Mouse (Mus musculus): ENCODE data around the gene Umad1. TPM values are rescaled to one million over a fixed set of nuclear protein-coding genes. Genes with fewer than 3 reads are reported as not detected.
A peak's percentile ranks its signal among the peaks of the same experiment; 100 is the strongest.

Gene Umad1
- polyA plus RNA-seq, 1 experiment from 2014 or later = 24.0 TPM

- H3K4me2 ChIP-seq (replicated peaks; ENCODE audit: low read depth) = no peak overlapping the region
- no peak overlapping the region for H3K27ac ChIP-seq (ENCODE audit: low read depth, low read length)
- no peak overlapping the region for H3K4me3 ChIP-seq (ENCODE audit: low read depth, low read length)
- no peak for ATAC-seq
- WGBS = 88% methylated on average over 1 of the region's 1 CpGs
- peaks cover 3% of the 10 kb centered on the region; the same call in 1 of the 2 replicates for H3K36me3 ChIP-seq (ENCODE audit: control insufficient read depth, insufficient read depth)
- TF ChIP-seq CTCF (IDR thresholded peaks at IDR 0.05; ENCODE audit: low read depth) = no peak
- H3K9ac ChIP-seq (ENCODE audit: low read depth, low read length) = no peak overlapping the region
- no peaks in the 10 kb centered on the region for H3K4me1 ChIP-seq (replicated peaks; ENCODE audit: control insufficient read depth, insufficient read depth, low read length)
- no peaks in the 10 kb centered on the region for H3K27me3 ChIP-seq (replicated peaks; ENCODE audit: control insufficient read depth, insufficient read depth, low read length)
- H3K9me3 ChIP-seq (ENCODE audit: control insufficient read depth) = no peaks in the 10 kb centered on the region
Observed at GRCm38 (mm10) chr6:8399710-8400109, 140.6 kb downstream of the Umad1 start.

DNA sequence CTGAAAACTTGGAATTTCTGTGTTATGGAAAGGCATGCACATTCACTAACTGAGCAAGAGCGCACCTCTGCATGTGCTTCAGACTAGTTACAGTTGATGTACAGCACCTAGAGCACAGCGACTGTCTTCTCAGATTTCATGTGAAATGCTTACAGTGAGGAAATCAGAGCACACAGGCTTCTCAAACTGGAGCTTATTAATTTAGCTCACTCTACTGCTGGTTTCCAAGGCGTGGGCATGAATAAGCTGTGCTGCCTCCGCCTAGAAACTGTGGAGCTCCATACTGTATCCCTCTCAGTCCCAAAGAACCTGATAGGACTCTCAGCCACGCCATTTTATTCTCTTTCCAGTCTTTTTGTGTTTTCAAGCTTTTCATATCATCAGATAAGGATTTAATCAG lies 144.0 kb downstream of the Umad1 start:
- Histone ChIP-seq H3K9me3 (ENCODE audit: control insufficient read depth) (no peaks in the 10 kb centered on the region), H3K27ac (ENCODE audit: low read depth, low read length) (no peak overlapping the region), H3K4me2 (replicated peaks; ENCODE audit: low read depth) (no peak overlapping the region), H3K4me1 (replicated peaks; ENCODE audit: control insufficient read depth, insufficient read depth, low read length) (no peaks in the 10 kb centered on the region), H3K9ac (ENCODE audit: low read depth, low read length) (no peak overlapping the region), H3K27me3 (replicated peaks; ENCODE audit: control insufficient read depth, insufficient read depth, low read length) (no peaks in the 10 kb centered on the region), H3K4me3 (ENCODE audit: low read depth, low read length) (no peak overlapping the region), H3K36me3 (ENCODE audit: control insufficient read depth, insufficient read depth) (peaks cover 3% of the 10 kb centered on the region; the same call in 1 of the 2 replicates)
- no peak for ATAC-seq
- 90% methylated on average over 5 of the region's 5 CpGs for WGBS
- no peak for TF ChIP-seq CTCF (IDR thresholded peaks at IDR 0.05; ENCODE audit: low read depth)

GRCm38 (mm10) chr6:8405844-8406243 lies 146.8 kb downstream of the Umad1 start:
- TF ChIP-seq CTCF (IDR thresholded peaks at IDR 0.05; ENCODE audit: low read depth) = no peak
- no peak overlapping the region for H3K4me2 ChIP-seq (replicated peaks; ENCODE audit: low read depth)
- H3K9ac ChIP-seq (ENCODE audit: low read depth, low read length) = no peak overlapping the region; the same call in 1 of the 2 replicates
- no peaks in the 10 kb centered on the region for H3K9me3 ChIP-seq (ENCODE audit: control insufficient read depth)
- H3K4me1 ChIP-seq (replicated peaks; ENCODE audit: control insufficient read depth, insufficient read depth, low read length) = no peaks in the 10 kb centered on the region
- H3K27ac ChIP-seq (ENCODE audit: low read depth, low read length) = peak overlapping the region; percentile 64
- WGBS = 56% methylated on average over 5 of the region's 5 CpGs
- H3K36me3 ChIP-seq (ENCODE audit: control insufficient read depth, insufficient read depth) = peaks cover 3% of the 10 kb centered on the region; the same call in 1 of the 2 replicates
- no peaks in the 10 kb centered on the region for H3K27me3 ChIP-seq (replicated peaks; ENCODE audit: control insufficient read depth, insufficient read depth, low read length)
- peak; percentile 90 for ATAC-seq
- H3K4me3 ChIP-seq (ENCODE audit: low read depth, low read length) = no peak overlapping the region

DNA sequence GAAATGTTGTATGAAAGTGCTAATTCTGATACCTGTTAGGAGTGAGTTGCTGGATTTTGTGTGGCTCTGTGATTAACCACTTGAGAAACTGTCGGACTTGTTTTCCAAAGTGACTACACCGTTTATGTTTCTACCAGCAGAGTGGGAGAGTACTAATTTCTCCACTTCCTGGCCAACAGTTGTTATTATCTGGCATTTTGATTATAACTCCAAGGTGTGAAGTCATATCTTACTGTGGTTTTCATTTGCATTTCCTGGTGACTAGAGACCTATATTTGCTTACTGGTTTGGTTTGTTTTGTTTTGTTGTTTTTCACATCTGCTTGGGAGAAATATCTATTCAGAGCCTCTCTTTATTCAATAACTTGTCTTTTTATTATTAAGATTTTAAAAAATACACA lies 149.2 kb downstream of the Umad1 start:
- Histone ChIP-seq H3K9me3 (ENCODE audit: control insufficient read depth) (no peaks in the 10 kb centered on the region), H3K4me3 (ENCODE audit: low read depth, low read length) (no peak overlapping the region), H3K4me2 (replicated peaks; ENCODE audit: low read depth) (no peak overlapping the region), H3K4me1 (replicated peaks; ENCODE audit: control insufficient read depth, insufficient read depth, low read length) (no peaks in the 10 kb centered on the region), H3K27ac (ENCODE audit: low read depth, low read length) (no peak overlapping the region), H3K36me3 (ENCODE audit: control insufficient read depth, insufficient read depth) (no peaks in the 10 kb centered on the region), H3K27me3 (replicated peaks; ENCODE audit: control insufficient read depth, insufficient read depth, low read length) (no peaks in the 10 kb centered on the region), H3K9ac (ENCODE audit: low read depth, low read length) (no peak overlapping the region)
- TF ChIP-seq CTCF (IDR thresholded peaks at IDR 0.05; ENCODE audit: low read depth) = no peak
- WGBS = 73% methylated on average over 2 of the region's 2 CpGs
- ATAC-seq = no peak

- no peaks in the 10 kb centered on the region for H3K4me1 ChIP-seq (replicated peaks; ENCODE audit: control insufficient read depth, insufficient read depth, low read length)
- H3K4me3 ChIP-seq (ENCODE audit: low read depth, low read length) = no peak overlapping the region
- no peaks in the 10 kb centered on the region for H3K36me3 ChIP-seq (ENCODE audit: control insufficient read depth, insufficient read depth)
- no peaks in the 10 kb centered on the region for H3K27me3 ChIP-seq (replicated peaks; ENCODE audit: control insufficient read depth, insufficient read depth, low read length)
- no peak for ATAC-seq
- WGBS = 88% methylated on average over 4 of the region's 4 CpGs
- H3K27ac ChIP-seq (ENCODE audit: low read depth, low read length) = no peak overlapping the region
- H3K9me3 ChIP-seq (ENCODE audit: control insufficient read depth) = no peaks in the 10 kb centered on the region
- H3K9ac ChIP-seq (ENCODE audit: low read depth, low read length) = no peak overlapping the region
- TF ChIP-seq CTCF (IDR thresholded peaks at IDR 0.05; ENCODE audit: low read depth) = no peak
- no peak overlapping the region for H3K4me2 ChIP-seq (replicated peaks; ENCODE audit: low read depth)
Observed at GRCm38 (mm10) chr6:8409865-8410264, 150.8 kb downstream of the Umad1 start.

DNA sequence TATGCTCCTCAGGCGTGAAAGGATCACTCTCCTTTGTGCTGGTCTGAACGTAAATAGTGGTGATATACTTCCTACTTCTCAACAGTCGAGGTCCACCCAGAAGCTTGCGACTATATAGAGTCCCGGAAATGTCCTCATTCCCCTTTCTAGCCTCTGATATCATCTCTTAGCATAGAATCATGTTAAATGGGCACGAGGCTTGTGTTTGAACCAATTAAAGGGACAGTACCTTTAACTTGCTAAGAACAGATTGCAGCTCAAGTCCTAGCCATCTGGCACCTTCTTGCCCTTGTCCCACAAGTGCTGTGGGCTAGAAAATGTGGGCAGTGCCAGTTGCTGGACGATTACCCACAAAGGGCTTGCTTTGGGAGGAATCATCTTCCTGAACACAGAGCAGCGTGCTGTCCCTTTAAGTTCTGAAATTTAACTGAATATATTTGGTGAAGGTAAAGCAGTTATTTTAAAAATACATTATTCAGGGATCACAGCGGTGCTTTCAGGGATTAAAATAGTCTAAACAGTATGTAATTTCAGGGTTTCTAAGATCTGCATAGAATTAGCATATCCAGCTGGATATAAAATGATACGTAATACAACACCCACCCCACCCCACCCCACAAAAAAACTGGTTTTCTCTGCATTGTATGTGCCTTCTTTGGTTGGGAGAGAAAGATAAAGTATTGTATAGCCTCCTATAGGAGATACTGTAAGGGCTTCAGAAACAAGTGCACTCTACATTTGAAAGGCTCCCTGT lies 153.9 kb downstream of the Umad1 start:
- ATAC-seq = no peak
- no peak overlapping the region for H3K4me3 ChIP-seq (ENCODE audit: low read depth, low read length)

More for the DNA sequence above, 153.9 kb downstream of the Umad1 start:
- H3K27ac ChIP-seq (ENCODE audit: low read depth, low read length) = no peak overlapping the region
- no peak overlapping the region for H3K9ac ChIP-seq (ENCODE audit: low read depth, low read length)
- H3K27me3 ChIP-seq (replicated peaks; ENCODE audit: control insufficient read depth, insufficient read depth, low read length) = no peaks in the 10 kb centered on the region
- H3K9me3 ChIP-seq (ENCODE audit: control insufficient read depth) = no peaks in the 10 kb centered on the region
- H3K36me3 ChIP-seq (ENCODE audit: control insufficient read depth, insufficient read depth) = no peaks in the 10 kb centered on the region
- no peaks in the 10 kb centered on the region for H3K4me1 ChIP-seq (replicated peaks; ENCODE audit: control insufficient read depth, insufficient read depth, low read length)
- no peak overlapping the region for H3K4me2 ChIP-seq (replicated peaks; ENCODE audit: low read depth)
- TF ChIP-seq CTCF (IDR thresholded peaks at IDR 0.05; ENCODE audit: low read depth) = no peak
- 81% methylated on average over 10 of the region's 10 CpGs for WGBS

All from intestine, postnatal 0 days (tissue).